In genomic region chr7:50485304-50485703, GRCm38 (mm10) we compare ENCODE assay signal across 10 mouse cellular contexts.
DNase-seq lines count a peak whose midpoint lies in the region; ATAC-seq and TF ChIP-seq lines count a peak whose summit lies in the region.
"Had no signal": no experiment of that assay in that cellular context is flagged by ENCODE, and none has a peak within 500 bp of the region (broad histone marks: within the 10 kb centered on the region; RNA-seq: fewer than 3 reads in every experiment).

No protein-coding gene starts in this region.

- no peak for ATAC-seq in liver, embryonic 11.5 days (replicated peaks; ENCODE audit: low FRiP score)
- ATAC-seq in megakaryocyte-erythroid progenitor cell, adult 5-6 weeks (replicated peaks; ENCODE audit: low FRiP score, low TSS enrichment, poor library complexity, severe bottlenecking), result no peak

- H3K4me3 ChIP-seq in cerebellum, adult 2 months (replicated peaks; ENCODE audit: insufficient read depth, low read depth, low read length), result no peak overlapping the region
- H3K4me3 ChIP-seq in liver, adult 2 months (ENCODE audit: insufficient read depth, low read depth, low read length), result no peak overlapping the region
- no peak overlapping the region for H3K4me3 ChIP-seq in liver, embryonic 11.5 days (ENCODE audit: low read depth, low read length)
- H3K4me3 ChIP-seq: erythroblast, embryonic 14.5 days; limb, embryonic 13.5 days had no signal

- H3K36me3 ChIP-seq in liver, adult 2 months (ENCODE audit: control insufficient read depth, insufficient read depth, low read length), result no peaks in the 10 kb centered on the region
- no peaks in the 10 kb centered on the region for H3K36me3 ChIP-seq in liver, embryonic 11.5 days (ENCODE audit: control insufficient read depth, insufficient read depth, low read length)
- H3K36me3 ChIP-seq: limb, embryonic 13.5 days had no signal

- H3K4me1 ChIP-seq in cerebellum, adult 2 months (ENCODE audit: control insufficient read depth, insufficient read depth, low read length), result peaks cover 4% of the 10 kb centered on the region; the same call in 1 of the 2 replicates
- no peaks in the 10 kb centered on the region for H3K4me1 ChIP-seq in liver, adult 2 months (ENCODE audit: control insufficient read depth, insufficient read depth, low read length)
- H3K4me1 ChIP-seq in liver, embryonic 11.5 days (replicated peaks; ENCODE audit: control insufficient read depth, insufficient read depth, low read length), result no peaks in the 10 kb centered on the region
- H3K4me1 ChIP-seq: limb, embryonic 13.5 days had no signal

- peak; percentile 46; the same call in 1 of the 2 replicates for TF ChIP-seq CTCF in cerebellum, adult 2 months (IDR thresholded peaks at IDR 0.05; ENCODE audit: borderline replicate concordance, insufficient read depth, low read depth, low read length)
- peak; percentile 32; the same call in 1 of the 2 replicates for TF ChIP-seq CTCF in liver, adult 2 months (IDR thresholded peaks at IDR 0.05; ENCODE audit: low read depth, low read length)

- no peak overlapping the region for H3K27ac ChIP-seq in cerebellum, adult 2 months (ENCODE audit: insufficient read depth, low read length)
- no peak overlapping the region for H3K27ac ChIP-seq in liver, adult 2 months (replicated peaks; ENCODE audit: insufficient read depth, low read depth, low read length)
- H3K27ac ChIP-seq in liver, embryonic 11.5 days (ENCODE audit: low read depth, low read length), result no peak overlapping the region
- H3K27ac ChIP-seq: limb, embryonic 13.5 days had no signal

- H3K27me3 ChIP-seq in cerebellum, adult 2 months (ENCODE audit: control insufficient read depth, insufficient read depth, low read length), result peaks cover 1% of the 10 kb centered on the region; the same call in 1 of the 2 replicates
- H3K27me3 ChIP-seq in liver, adult 2 months (ENCODE audit: control insufficient read depth, insufficient read depth, low read length), result no peaks in the 10 kb centered on the region
- H3K27me3 ChIP-seq in liver, embryonic 11.5 days (replicated peaks; ENCODE audit: control insufficient read depth, insufficient read depth, low read length), result no peaks in the 10 kb centered on the region
- H3K27me3 ChIP-seq: limb, embryonic 13.5 days had no signal

- H3K9me3 ChIP-seq in liver, embryonic 11.5 days (ENCODE audit: control insufficient read depth, low read length), result no peaks in the 10 kb centered on the region
- H3K9me3 ChIP-seq: limb, embryonic 13.5 days had no signal

- DNase-seq in cerebellum, adult 2 months, result peak in 1 of 2 experiments; percentile 12
- no peak for DNase-seq in cerebellum, adult 9-11 months
- DNase-seq in liver, adult 2 months (ENCODE audit: extremely low read depth, low read depth, low spot score), result no peak
- DNase-seq in liver, embryonic 11.5 days (ENCODE audit: low spot score), result no peak
- peak; percentile 21 to 44 for DNase-seq in cerebellum, postnatal 4 days (ENCODE audit: low spot score in 2 of 2)
- peak; percentile 61 to 65 for DNase-seq in kidney, postnatal 4 days
- peak; percentile 58 for DNase-seq in retina, postnatal 1 day

- no peak for TF ChIP-seq POLR2A in cerebellum, adult 2 months (IDR thresholded peaks at IDR 0.05; ENCODE audit: borderline replicate concordance, insufficient read depth, low read length)
- TF ChIP-seq POLR2A in liver, adult 2 months (IDR thresholded peaks at IDR 0.05; ENCODE audit: extremely low read depth, insufficient read depth, low read length), result no peak

- no peak overlapping the region for H3K9ac ChIP-seq in liver, adult 2 months (ENCODE audit: low read depth, low read length)
- H3K9ac ChIP-seq in liver, embryonic 11.5 days (ENCODE audit: low read depth, low read length), result no peak overlapping the region
- H3K9ac ChIP-seq: limb, embryonic 13.5 days had no signal

- H3K79me2 ChIP-seq in liver, adult 2 months (ENCODE audit: control insufficient read depth, insufficient read depth, low read length), result no peaks in the 10 kb centered on the region

- no peak overlapping the region for H3K4me2 ChIP-seq in liver, embryonic 11.5 days
- H3K4me2 ChIP-seq: limb, embryonic 13.5 days had no signal

- 35% methylated on average over 1 of the region's 1 CpGs for WGBS in cerebellum, adult 2 months
- WGBS in liver, adult 2 months, result 6% methylated on average over 1 of the region's 1 CpGs
- 17% methylated on average over 1 of the region's 1 CpGs for WGBS in liver, embryonic 11.5 days

Comparison
In these comparisons a context has a peak if more than half of its experiments do, and no peak if none do; other contexts are left out.
1. DNase-seq: peak in cerebellum, postnatal 4 days (2 of 2), kidney, postnatal 4 days (2 of 2) and retina, postnatal 1 day (single experiment); none in cerebellum, adult 9-11 months (single experiment), liver, adult 2 months (single experiment) and liver, embryonic 11.5 days (single experiment).